Mouse (Mus musculus): Measurements from ENCODE around the gene E2f8. TPM values are rescaled to one million over a fixed set of nuclear protein-coding genes. Genes with fewer than 3 reads are reported as not detected.

The E2f8 gene
- polyA plus RNA-seq, 1 experiment from 2014 or later = 13.0 TPM

GRCm38 (mm10) chr7:48902454-48902853 lies 21.1 kb upstream of the E2f8 start:
- Histone ChIP-seq H3K27me3 (ENCODE audit: insufficient read depth, low read length) (no peaks in the 10 kb centered on the region), H3K9ac (replicated peaks) (no peak overlapping the region), H3K36me3 (replicated peaks; ENCODE audit: insufficient read depth, low read length) (no peaks in the 10 kb centered on the region), H3K4me2 (ENCODE audit: low read depth, low read length) (no peak overlapping the region), H3K27ac (ENCODE audit: low read depth) (no peak overlapping the region), H3K9me3 (ENCODE audit: low read length) (no peaks in the 10 kb centered on the region), H3K4me1 (ENCODE audit: insufficient read depth) (peaks cover 8% of the 10 kb centered on the region), H3K4me3 (ENCODE audit: low read depth, low read length) (no peak overlapping the region)
- WGBS (ENCODE audit: insufficient replicate concordance) = 39% methylated on average over 2 of the region's 2 CpGs
- no peak for DNase-seq
- TF ChIP-seq CTCF (IDR thresholded peaks at IDR 0.05; ENCODE audit: low read depth) = no peak
- TF ChIP-seq EP300 (IDR thresholded peaks at IDR 0.05; ENCODE audit: low read depth) = no peak
- ATAC-seq = no peak

- TF ChIP-seq EP300 (IDR thresholded peaks at IDR 0.05; ENCODE audit: low read depth) = no peak
- TF ChIP-seq CTCF (IDR thresholded peaks at IDR 0.05; ENCODE audit: low read depth) = no peak
- no peaks in the 10 kb centered on the region for H3K27me3 ChIP-seq (ENCODE audit: insufficient read depth, low read length)
- no peak overlapping the region for H3K4me3 ChIP-seq (ENCODE audit: low read depth, low read length)
- ATAC-seq (no peak), DNase-seq (no peak)
- H3K36me3 ChIP-seq (replicated peaks; ENCODE audit: insufficient read depth, low read length) = no peaks in the 10 kb centered on the region
- no peak overlapping the region for H3K9ac ChIP-seq (replicated peaks)
- WGBS (ENCODE audit: insufficient replicate concordance) = 55% methylated on average over 8 of the region's 8 CpGs
- peaks cover 8% of the 10 kb centered on the region for H3K4me1 ChIP-seq (ENCODE audit: insufficient read depth)
- H3K9me3 ChIP-seq (ENCODE audit: low read length) = no peaks in the 10 kb centered on the region
- H3K27ac ChIP-seq (ENCODE audit: low read depth) = no peak overlapping the region
- no peak overlapping the region for H3K4me2 ChIP-seq (ENCODE audit: low read depth, low read length)
Measured at GRCm38 (mm10) chr7:48900408-48901167, 19.2 kb upstream of the E2f8 start.

- ATAC-seq (no peak), DNase-seq (no peak)
- TF ChIP-seq EP300 (IDR thresholded peaks at IDR 0.05; ENCODE audit: low read depth) (no peak), CTCF (IDR thresholded peaks at IDR 0.05; ENCODE audit: low read depth) (no peak)
- Histone ChIP-seq H3K4me3 (ENCODE audit: low read depth, low read length) (no peak overlapping the region), H3K27me3 (ENCODE audit: insufficient read depth, low read length) (no peaks in the 10 kb centered on the region), H3K9ac (replicated peaks) (no peak overlapping the region), H3K4me1 (ENCODE audit: insufficient read depth) (peaks cover 8% of the 10 kb centered on the region), H3K36me3 (replicated peaks; ENCODE audit: insufficient read depth, low read length) (no peaks in the 10 kb centered on the region), H3K9me3 (ENCODE audit: low read length) (no peaks in the 10 kb centered on the region), H3K27ac (ENCODE audit: low read depth) (no peak overlapping the region), H3K4me2 (ENCODE audit: low read depth, low read length) (no peak overlapping the region)
- 26% methylated on average over 9 of the region's 9 CpGs for WGBS (ENCODE audit: insufficient replicate concordance)
Measured at GRCm38 (mm10) chr7:48898416-48898815, 17.0 kb upstream of the E2f8 start.

- TF ChIP-seq CTCF (IDR thresholded peaks at IDR 0.05; ENCODE audit: low read depth) (no peak), EP300 (IDR thresholded peaks at IDR 0.05; ENCODE audit: low read depth) (no peak)
- H3K9ac ChIP-seq (replicated peaks) = no peak overlapping the region
- DNase-seq (no peak), ATAC-seq (no peak)
- H3K27me3 ChIP-seq (ENCODE audit: insufficient read depth, low read length) = no peaks in the 10 kb centered on the region
- no peaks in the 10 kb centered on the region for H3K9me3 ChIP-seq (ENCODE audit: low read length)
- no peak overlapping the region for H3K4me2 ChIP-seq (ENCODE audit: low read depth, low read length)
- no peaks in the 10 kb centered on the region for H3K36me3 ChIP-seq (replicated peaks; ENCODE audit: insufficient read depth, low read length)
- H3K27ac ChIP-seq (ENCODE audit: low read depth) = no peak overlapping the region
- no peak overlapping the region for H3K4me3 ChIP-seq (ENCODE audit: low read depth, low read length)
- peaks cover 8% of the 10 kb centered on the region for H3K4me1 ChIP-seq (ENCODE audit: insufficient read depth)
- 60% methylated on average over 24 of the region's 24 CpGs for WGBS (ENCODE audit: insufficient replicate concordance)
Measured at GRCm38 (mm10) chr7:48897539-48898163, 16.3 kb upstream of the E2f8 start.

GRCm38 (mm10) chr7:48896051-48896450 lies 14.7 kb upstream of the E2f8 start:
- DNase-seq (no peak), ATAC-seq (no peak)
- TF ChIP-seq CTCF (IDR thresholded peaks at IDR 0.05; ENCODE audit: low read depth) (no peak), EP300 (IDR thresholded peaks at IDR 0.05; ENCODE audit: low read depth) (no peak)
- Histone ChIP-seq H3K4me3 (ENCODE audit: low read depth, low read length) (no peak overlapping the region), H3K9me3 (ENCODE audit: low read length) (no peaks in the 10 kb centered on the region), H3K27ac (ENCODE audit: low read depth) (no peak overlapping the region), H3K36me3 (replicated peaks; ENCODE audit: insufficient read depth, low read length) (no peaks in the 10 kb centered on the region), H3K27me3 (ENCODE audit: insufficient read depth, low read length) (no peaks in the 10 kb centered on the region), H3K4me2 (ENCODE audit: low read depth, low read length) (no peak overlapping the region), H3K4me1 (ENCODE audit: insufficient read depth) (peaks cover 4% of the 10 kb centered on the region), H3K9ac (replicated peaks) (no peak overlapping the region)
- 66% methylated on average over 4 of the region's 4 CpGs for WGBS (ENCODE audit: insufficient replicate concordance)

GRCm38 (mm10) chr7:48895475-48895874 lies 14.1 kb upstream of the E2f8 start:
- no peak for DNase-seq
- no peaks in the 10 kb centered on the region for H3K27me3 ChIP-seq (ENCODE audit: insufficient read depth, low read length)
- TF ChIP-seq CTCF (IDR thresholded peaks at IDR 0.05; ENCODE audit: low read depth) = no peak
- no peak for TF ChIP-seq EP300 (IDR thresholded peaks at IDR 0.05; ENCODE audit: low read depth)

More at GRCm38 (mm10) chr7:48895475-48895874, 14.1 kb upstream of the E2f8 start:
- no peak for ATAC-seq
- WGBS (ENCODE audit: insufficient replicate concordance) = 78% methylated on average over 4 of the region's 4 CpGs
- Histone ChIP-seq H3K9me3 (ENCODE audit: low read length) (no peaks in the 10 kb centered on the region), H3K4me2 (ENCODE audit: low read depth, low read length) (no peak overlapping the region), H3K9ac (replicated peaks) (no peak overlapping the region), H3K4me3 (ENCODE audit: low read depth, low read length) (no peak overlapping the region), H3K4me1 (ENCODE audit: insufficient read depth) (peaks cover 4% of the 10 kb centered on the region; the same call in 1 of the 2 replicates), H3K36me3 (replicated peaks; ENCODE audit: insufficient read depth, low read length) (no peaks in the 10 kb centered on the region), H3K27ac (ENCODE audit: low read depth) (no peak overlapping the region)
